Mouse (Mus musculus): ENCODE data around the gene Trim54.

- TF ChIP-seq POLR2A (IDR thresholded peaks at IDR 0.05; ENCODE audit: control insufficient read depth, extremely low read depth, insufficient read depth, low read length, poor library complexity) = peak; percentile 90
- 0 out of 2 replicates have a peak, but pooled peaks have one; percentile 45 for TF ChIP-seq CTCF (IDR thresholded peaks at IDR 0.05; ENCODE audit: borderline replicate concordance, control insufficient read depth, extremely low read depth, insufficient read depth, low read length, poor library complexity)
Observed at GRCm38 (mm10) chr5:31179766-31180630, 63.5 kb downstream of the Trim54 start, which contains the start of the genes Gm29609 and Gtf3c2.
